Mouse (Mus musculus): ENCODE results near the gene Psg23.
"Not testable (repeated sequence)": the region's sequence is repeated elsewhere in the genome, so short reads cannot be mapped to it uniquely, and the experiment has no call there.

Gene Psg23

DNA sequence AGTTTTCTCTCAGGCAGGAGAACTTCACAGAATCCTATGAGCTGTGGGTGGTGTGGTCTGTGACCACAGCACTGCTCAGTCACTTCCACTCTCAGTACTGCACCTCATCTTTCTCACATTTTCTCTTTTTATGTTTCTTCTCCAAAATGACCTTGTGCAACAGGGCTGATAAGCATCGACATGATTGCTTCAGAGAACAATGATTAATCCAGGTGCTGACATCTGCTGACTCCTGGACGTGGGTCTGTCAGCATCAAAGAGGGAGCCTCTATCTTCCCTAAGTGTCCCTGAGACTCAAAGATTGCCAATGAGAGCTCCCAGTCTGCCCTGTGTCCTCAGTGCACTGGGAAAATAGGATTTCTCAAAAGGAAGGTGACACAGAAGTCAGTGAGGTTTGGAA lies at the start of gene Psg23:
Gene Psg23, minus strand, starts transcription at position 101 of the 400 bp plus-strand sequence.
- DNase-seq, result not testable (repeated sequence)

GRCm38 (mm10) chr7:18656625-18657024 lies 40.3 kb upstream of the Psg23 start, which contains the start of gene Psg21:
Gene Psg21, minus strand, starts transcription at chr7:18656725.
- not testable (repeated sequence) for DNase-seq

DNA sequence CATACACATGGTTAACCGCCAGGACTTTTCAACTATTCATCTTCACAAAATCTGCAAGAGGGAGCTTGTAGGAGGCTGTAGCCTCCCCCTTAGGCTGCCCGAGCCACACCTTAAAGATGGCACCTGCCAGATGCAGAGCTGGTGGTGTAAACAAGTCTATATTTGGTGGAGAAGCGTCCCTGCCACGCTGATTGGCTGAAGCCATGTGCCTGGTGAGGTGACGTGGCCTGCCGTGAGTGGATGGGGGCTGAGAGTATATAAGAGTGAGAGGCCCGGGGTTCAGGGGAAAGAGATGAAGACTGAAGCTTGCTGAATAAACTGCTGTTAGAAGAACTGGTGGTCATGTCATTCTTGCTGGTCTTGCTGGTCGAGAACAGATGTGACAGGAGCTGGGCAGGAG lies 10.6 kb upstream of the Psg23 start:
- DNase-seq, result not testable (repeated sequence)

GRCm38 (mm10) chr7:18567205-18567604 lies 49.1 kb downstream of the Psg23 start, which contains the start of gene Psg27:
Gene Psg27, minus strand, starts transcription at chr7:18567305.
- no peak for DNase-seq

GRCm38 (mm10) chr7:18559850-18560249 lies 56.5 kb downstream of the Psg23 start:
- no peak for DNase-seq
